Mouse (Mus musculus) heart, embryonic 12.5 days (tissue): ENCODE results near the gene Ctsd. TPM values are rescaled to one million over a fixed set of nuclear protein-coding genes. Genes with fewer than 3 reads are reported as not detected.

Experiments
- ATAC-seq: fragments of 200-750 bp; cut with Nextera tagmentation; 2 replicates; pipeline ENCODE4 v1.8.0; 2017; ENCODE audit warnings: moderate TSS enrichment, moderate library complexity; ENCODE audit not compliant: insufficient number of reproducible peaks, low FRiP score
- H3K27ac ChIP-seq: fragments of 300-500 bp; sonication (generic); 2 replicates; pipeline ENCODE4 v1.5.1; 2016; ENCODE audit warnings: mild to moderate bottlenecking, moderate library complexity; ENCODE audit not compliant: poor library complexity, severe bottlenecking
- H3K27me3 ChIP-seq: fragments of 300-500 bp; sonication (generic); replicated peaks from 2 replicates; pipeline ENCODE4 v1.6.1; 2016; ENCODE audit warnings: mild to moderate bottlenecking, moderate library complexity
- H3K36me3 ChIP-seq: fragments of 300-500 bp; sonication (generic); 2 replicates; pipeline ENCODE4 v1.6.1; 2016; ENCODE audit warnings: mild to moderate bottlenecking, moderate library complexity
- H3K4me1 ChIP-seq: fragments of 300-500 bp; sonication (generic); replicated peaks from 2 replicates; pipeline ENCODE4 v1.6.1; 2016; ENCODE audit warnings: mild to moderate bottlenecking
- H3K4me2 ChIP-seq: fragments of 300-500 bp; sonication (generic); 2 replicates; pipeline ENCODE4 v1.6.1; 2016; ENCODE audit warnings: mild to moderate bottlenecking, moderate library complexity
- H3K4me3 ChIP-seq: fragments of 300-500 bp; sonication (generic); 2 replicates; pipeline ENCODE4 v1.5.1; 2016; ENCODE audit warnings: mild to moderate bottlenecking
- H3K9ac ChIP-seq: fragments of 300-500 bp; sonication (generic); 2 replicates; pipeline ENCODE4 v1.6.1; 2016; ENCODE audit warnings: mild to moderate bottlenecking, moderate library complexity
- H3K9me3 ChIP-seq: fragments of 300-500 bp; sonication (generic); replicated peaks from 2 replicates; pipeline ENCODE4 v1.6.1; 2016; ENCODE audit warnings: mild to moderate bottlenecking, moderate library complexity
- WGBS: fragments of 180-500 bp; shearing (Covaris S2); methylation state at CpG from one replicate; pipeline ENCODE4 v1.1.7; 2016; 5-methylcytosine and 5-hydroxymethylcytosine counted together
- polyA plus RNA-seq: library from polyadenylated mRNA; unstranded; fragments of >200 nt; fragmentation: Nextera tagmentation; extraction: Ambion mirVana; gene quantifications from 2 replicates; pipeline ENCODE4 v1.2.1, GENCODE M21; 2016

The Ctsd gene
- 431 and 436 TPM in 2 replicates for polyA plus RNA-seq

GRCm38 (mm10) chr7:142387419-142388148 is at the start of gene Ctsd:
Gene Ctsd (minus strand): TSS chr7:142388038.
- Histone ChIP-seq H3K4me3 (peak within 1 kb of the TSS; percentile 77), H3K4me2 (peak within 1 kb of the TSS; percentile 93), H3K4me1 (peaks cover 27% of the 10 kb centered on the region), H3K27me3 (no peaks in the 10 kb centered on the region), H3K36me3 (peaks cover 31% of the 10 kb centered on the region), H3K9ac (peak within 1 kb of the TSS; percentile 86), H3K9me3 (no peaks in the 10 kb centered on the region), H3K27ac (peak within 1 kb of the TSS; percentile 74)
- WGBS = under 1% methylated on average over 55 of the region's 55 CpGs
- peak; percentile 95 for ATAC-seq

GRCm38 (mm10) chr7:142437324-142437723 is 49.5 kb upstream of the Ctsd start:
- WGBS = 86% methylated on average over 5 of the region's 5 CpGs
- 0 out of 2 replicates have a peak overlapping the region, but pooled peaks have one; percentile 5 for H3K27ac ChIP-seq
- H3K4me3 ChIP-seq = no peak overlapping the region

DNA sequence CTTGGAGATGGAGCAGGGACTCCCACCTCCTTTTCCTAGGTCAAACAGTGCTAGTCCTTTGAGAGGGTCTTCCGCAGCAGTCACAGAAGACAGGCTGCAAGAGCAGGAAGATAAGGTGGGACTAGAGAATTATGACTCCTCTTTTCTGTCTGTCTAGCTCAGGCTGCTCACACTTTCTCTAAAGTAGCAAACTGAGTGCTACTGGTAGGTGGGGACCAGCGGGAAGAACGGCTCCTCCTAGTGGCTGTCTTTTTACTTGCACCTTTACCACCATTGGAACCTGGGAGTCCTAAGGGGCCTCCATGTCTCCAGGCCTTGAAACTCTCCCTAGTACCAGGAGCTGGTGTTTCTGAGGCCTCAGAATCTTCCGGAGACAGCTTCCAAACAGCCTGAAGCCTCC is 47.7 kb upstream of the Ctsd start:
- Histone ChIP-seq H3K4me1 (peaks cover 29% of the 10 kb centered on the region), H3K9ac (no peak overlapping the region), H3K36me3 (no peaks in the 10 kb centered on the region), H3K4me2 (no peak overlapping the region), H3K9me3 (no peaks in the 10 kb centered on the region), H3K27ac (peak overlapping the region; percentile 57; the same call in 1 of the 2 replicates), H3K27me3 (no peaks in the 10 kb centered on the region), H3K4me3 (no peak overlapping the region)
- no peak for ATAC-seq
- 19% methylated on average over 4 of the region's 4 CpGs for WGBS

More at GRCm38 (mm10) chr7:142437324-142437723, 49.5 kb upstream of the Ctsd start:
- no peaks in the 10 kb centered on the region for H3K9me3 ChIP-seq
- no peak for ATAC-seq
- H3K4me1 ChIP-seq = peaks cover 44% of the 10 kb centered on the region
- H3K9ac ChIP-seq = peak overlapping the region; percentile 8; the same call in 1 of the 2 replicates
- H3K4me2 ChIP-seq = no peak overlapping the region
- no peaks in the 10 kb centered on the region for H3K27me3 ChIP-seq
- H3K36me3 ChIP-seq = no peaks in the 10 kb centered on the region

GRCm38 (mm10) chr7:142434137-142434865 is 46.5 kb upstream of the Ctsd start, which contains the start of gene Syt8:
Gene Syt8 (plus strand): TSS chr7:142434850.
- H3K4me1 ChIP-seq = peaks cover 38% of the 10 kb centered on the region
- H3K27ac ChIP-seq = peak within 1 kb of the TSS; percentile 57
- no peak within 1 kb of the TSS for H3K4me2 ChIP-seq
- WGBS = 66% methylated on average over 10 of the region's 10 CpGs
- H3K36me3 ChIP-seq = no peaks in the 10 kb centered on the region
- H3K27me3 ChIP-seq = no peaks in the 10 kb centered on the region
- ATAC-seq = no peak
- H3K9ac ChIP-seq = peak within 1 kb of the TSS; percentile 51
- no peak within 1 kb of the TSS for H3K4me3 ChIP-seq
- no peaks in the 10 kb centered on the region for H3K9me3 ChIP-seq

DNA sequence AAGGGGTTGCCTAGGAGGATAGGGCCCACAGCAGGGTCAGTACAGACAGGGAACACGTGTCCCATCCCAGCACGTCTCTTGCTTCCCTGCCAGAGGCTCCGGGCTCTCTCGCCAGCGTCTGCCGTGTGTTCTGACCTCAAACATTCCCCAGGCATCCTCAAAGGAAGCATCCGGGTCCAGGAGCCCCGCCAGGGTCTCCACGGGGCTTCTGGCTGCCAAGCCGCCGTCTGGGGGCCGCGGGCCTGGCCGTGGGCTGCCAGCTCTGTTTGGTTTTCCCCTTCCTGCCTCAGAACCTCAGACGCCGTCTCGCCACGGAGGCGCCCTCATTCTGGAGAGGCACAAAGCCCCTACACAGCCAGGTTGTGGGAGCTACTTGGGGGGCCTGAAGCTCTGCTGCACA is 45.8 kb upstream of the Ctsd start:
- no peak for ATAC-seq
- no peaks in the 10 kb centered on the region for H3K9me3 ChIP-seq
- H3K27me3 ChIP-seq = no peaks in the 10 kb centered on the region
- H3K4me2 ChIP-seq = no peak overlapping the region
- H3K4me1 ChIP-seq = peaks cover 41% of the 10 kb centered on the region
- 32% methylated on average over 19 of the region's 19 CpGs for WGBS
- no peaks in the 10 kb centered on the region for H3K36me3 ChIP-seq
- H3K9ac ChIP-seq = peak overlapping the region; percentile 51
- peak overlapping the region; percentile 57 for H3K27ac ChIP-seq
- H3K4me3 ChIP-seq = no peak overlapping the region

- WGBS = 88% methylated on average over 14 of the region's 14 CpGs
- H3K9me3 ChIP-seq = no peaks in the 10 kb centered on the region
- H3K4me2 ChIP-seq = no peak overlapping the region
- H3K4me3 ChIP-seq = no peak overlapping the region
- peaks cover 46% of the 10 kb centered on the region for H3K4me1 ChIP-seq
- H3K9ac ChIP-seq = no peak overlapping the region
- no peak overlapping the region for H3K27ac ChIP-seq
- H3K36me3 ChIP-seq = no peaks in the 10 kb centered on the region
- no peaks in the 10 kb centered on the region for H3K27me3 ChIP-seq
- ATAC-seq = no peak
Measured at GRCm38 (mm10) chr7:142431106-142431505, 43.3 kb upstream of the Ctsd start.

- 45% methylated on average over 12 of the region's 12 CpGs for WGBS
- H3K9me3 ChIP-seq = no peaks in the 10 kb centered on the region
- peak; percentile 26; the same call in 1 of the 2 replicates for ATAC-seq
- H3K4me1 ChIP-seq = peaks cover 43% of the 10 kb centered on the region
- no peak overlapping the region for H3K4me3 ChIP-seq
- no peak overlapping the region for H3K4me2 ChIP-seq
- H3K36me3 ChIP-seq = no peaks in the 10 kb centered on the region
- peak overlapping the region; percentile 60 for H3K27ac ChIP-seq
- H3K27me3 ChIP-seq = no peaks in the 10 kb centered on the region
- H3K9ac ChIP-seq = no peak overlapping the region
Measured at GRCm38 (mm10) chr7:142430160-142430678, 42.4 kb upstream of the Ctsd start.

- Histone ChIP-seq H3K27ac (no peak overlapping the region), H3K9ac (no peak overlapping the region), H3K4me1 (peaks cover 25% of the 10 kb centered on the region), H3K4me3 (no peak overlapping the region), H3K27me3 (no peaks in the 10 kb centered on the region), H3K4me2 (no peak overlapping the region), H3K9me3 (no peaks in the 10 kb centered on the region), H3K36me3 (no peaks in the 10 kb centered on the region)
- peak; percentile 36; the same call in 1 of the 2 replicates for ATAC-seq
- 7% methylated on average over 7 of the region's 7 CpGs for WGBS
Measured at GRCm38 (mm10) chr7:142428213-142428612, 40.4 kb upstream of the Ctsd start.

DNA sequence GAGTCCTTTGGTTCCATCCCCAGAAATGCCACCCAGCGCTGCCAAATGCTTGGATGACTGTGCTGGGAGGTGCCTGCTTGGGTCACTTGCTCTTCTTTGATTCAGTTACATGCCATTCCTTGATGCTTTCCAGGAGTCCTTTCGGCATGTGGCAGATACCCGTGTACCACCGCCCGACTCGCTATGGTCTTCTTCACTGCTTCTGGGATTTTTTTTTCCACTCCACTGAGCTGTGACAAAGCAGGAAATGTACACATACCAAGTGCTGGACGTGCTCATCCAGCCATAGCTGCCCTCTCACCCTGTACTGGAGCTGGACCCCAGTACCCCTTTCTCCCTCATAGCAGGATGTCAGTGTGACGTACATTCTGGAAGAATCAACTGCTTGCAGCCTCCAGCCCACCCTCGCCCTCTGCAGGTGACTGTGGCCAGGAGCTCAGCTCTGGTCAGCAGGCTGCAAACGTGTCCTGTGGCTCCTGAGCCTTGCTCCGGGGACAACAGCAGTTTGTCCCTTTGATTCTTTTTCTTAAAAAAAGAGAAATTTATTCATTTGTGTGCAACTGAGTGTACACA is 37.9 kb upstream of the Ctsd start:
- Histone ChIP-seq H3K4me3 (no peak overlapping the region), H3K36me3 (no peaks in the 10 kb centered on the region), H3K9ac (no peak overlapping the region), H3K27me3 (no peaks in the 10 kb centered on the region), H3K4me2 (no peak overlapping the region), H3K27ac (no peak overlapping the region), H3K9me3 (no peaks in the 10 kb centered on the region), H3K4me1 (peaks cover 22% of the 10 kb centered on the region)
- ATAC-seq = no peak
- WGBS = 62% methylated on average over 11 of the region's 11 CpGs

GRCm38 (mm10) chr7:142421826-142422225 is 34.0 kb upstream of the Ctsd start:
- ATAC-seq = no peak
- no peak overlapping the region for H3K27ac ChIP-seq
- H3K36me3 ChIP-seq = no peaks in the 10 kb centered on the region
- no peak overlapping the region for H3K4me2 ChIP-seq
- H3K4me3 ChIP-seq = no peak overlapping the region
- 58% methylated on average over 2 of the region's 2 CpGs for WGBS
- H3K27me3 ChIP-seq = no peaks in the 10 kb centered on the region
- no peaks in the 10 kb centered on the region; the same call in 1 of the 2 replicates for H3K4me1 ChIP-seq
- no peak overlapping the region for H3K9ac ChIP-seq
- H3K9me3 ChIP-seq = peaks cover 10% of the 10 kb centered on the region; the same call in 1 of the 2 replicates
